Mouse (Mus musculus): ENCODE measurements around the gene Nt5dc1.
"Not testable (repeated sequence)": the region's sequence is repeated elsewhere in the genome, so short reads cannot be mapped to it uniquely, and the experiment has no call there.

The Nt5dc1 gene

DNA sequence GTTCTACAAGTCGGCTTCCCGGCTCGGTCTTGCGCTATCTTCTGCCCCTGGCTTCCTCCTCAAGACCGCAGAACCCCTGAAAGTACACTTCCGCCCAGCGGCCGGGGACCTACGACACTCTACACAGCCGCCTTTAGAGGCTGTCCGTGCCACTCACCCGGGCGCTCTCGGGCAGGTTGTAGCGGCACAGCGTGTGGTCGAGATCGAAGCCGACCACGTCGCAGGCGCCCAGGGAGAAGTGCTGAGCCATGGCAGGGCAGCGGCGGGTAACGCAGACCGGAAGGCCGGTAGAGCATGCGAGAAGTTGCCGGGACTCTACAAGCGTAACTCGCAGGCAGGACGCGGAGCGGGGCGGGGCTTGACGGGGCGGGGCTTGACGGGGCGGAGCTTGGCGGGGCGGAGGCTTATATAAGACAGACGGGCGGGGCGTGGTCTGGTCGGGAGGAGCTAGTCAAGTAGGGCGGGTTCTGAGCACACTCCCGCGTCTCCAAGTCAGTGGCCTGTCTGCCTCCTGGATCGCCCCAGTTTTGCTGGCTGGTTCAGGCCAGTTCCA, at the start of gene Nt5dc1:
TSS of gene Nt5dc1 (minus strand) at position 349 of the 553 bp plus-strand sequence.
- DNase-seq (ENCODE audit: low read depth, low spot score): peak; percentile 98

DNA sequence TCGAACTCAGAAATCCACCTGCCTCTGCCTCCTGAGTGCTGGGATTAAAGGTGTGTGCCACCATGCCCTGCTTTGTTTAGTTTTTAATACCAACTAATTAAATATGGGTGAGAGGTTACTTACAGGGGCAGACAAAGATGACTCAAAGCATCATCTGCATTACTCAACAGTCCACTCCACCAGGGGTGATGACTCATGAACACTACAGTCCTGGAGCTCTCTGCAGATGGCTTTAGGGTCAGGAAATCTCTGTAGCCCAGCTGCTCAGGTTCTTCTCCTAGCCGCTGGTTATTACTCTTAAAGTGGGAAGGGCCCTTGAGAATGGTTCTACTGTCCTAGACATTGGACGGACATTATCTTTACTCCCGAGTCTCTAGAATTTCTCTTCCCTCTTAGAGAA, 46.0 kb upstream of the Nt5dc1 start:
- DNase-seq (ENCODE audit: low read depth, low spot score): no peak

DNA sequence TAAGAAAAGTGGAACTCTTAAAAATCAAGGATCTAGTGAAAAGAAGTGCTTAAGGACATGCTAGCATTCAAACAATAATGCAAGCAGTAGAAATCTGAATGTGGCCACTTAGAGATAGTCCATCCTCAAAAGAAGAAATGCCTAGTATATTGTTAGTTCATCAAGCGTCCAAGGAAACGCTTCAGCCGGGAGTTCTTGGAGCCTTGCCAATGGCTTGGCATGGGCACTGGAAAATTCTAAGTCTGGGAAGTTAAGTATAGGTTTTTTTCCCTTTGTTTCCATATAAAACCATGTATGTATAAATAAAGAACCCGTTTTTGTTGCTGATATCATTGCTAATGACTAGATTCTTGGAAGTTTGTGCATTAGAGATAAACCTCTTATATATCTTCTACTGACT, 43.1 kb upstream of the Nt5dc1 start:
- DNase-seq (ENCODE audit: low read depth, low spot score): no peak

DNA sequence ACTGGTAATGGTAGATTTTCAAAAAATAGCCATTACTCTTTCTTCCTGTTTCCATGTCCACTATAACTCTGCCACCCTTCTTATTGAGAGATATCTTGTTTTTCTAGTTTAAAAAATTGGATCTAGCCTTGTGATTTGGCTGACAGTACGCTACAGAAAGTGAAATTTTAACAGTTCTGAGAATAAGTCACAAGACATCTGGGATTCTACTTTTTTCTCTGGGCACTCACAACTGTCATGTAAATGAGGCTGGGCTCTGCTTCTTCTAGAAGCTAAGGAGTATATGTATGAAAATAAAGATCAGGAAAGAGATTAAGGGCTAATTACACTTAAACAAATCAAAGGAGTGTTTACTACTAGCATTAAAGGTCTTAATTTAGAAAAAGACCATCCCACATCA, 31.1 kb upstream of the Nt5dc1 start:
- no peak for DNase-seq (ENCODE audit: low read depth, low spot score)

DNA sequence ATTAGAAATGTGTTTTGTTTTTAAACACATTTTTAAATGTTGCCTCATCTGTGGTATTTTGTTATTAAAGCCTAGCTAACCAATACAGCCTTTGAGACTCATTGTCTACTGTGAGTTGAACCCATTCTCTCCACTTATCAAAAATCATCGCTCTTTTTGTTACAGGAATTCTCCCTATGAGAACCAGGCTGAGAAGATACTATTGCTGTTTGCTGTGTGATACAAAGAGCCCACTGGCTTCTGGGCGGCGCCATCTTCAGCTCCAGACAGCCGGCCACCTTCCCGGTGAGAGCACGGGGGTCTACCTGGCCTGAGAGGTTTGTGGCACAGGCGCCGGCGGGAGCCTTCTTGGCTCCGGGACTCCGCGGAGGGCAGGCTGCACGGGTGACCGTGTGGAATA, 15.8 kb upstream of the Nt5dc1 start:
- peak; percentile 56 for DNase-seq (ENCODE audit: low read depth, low spot score)

DNA sequence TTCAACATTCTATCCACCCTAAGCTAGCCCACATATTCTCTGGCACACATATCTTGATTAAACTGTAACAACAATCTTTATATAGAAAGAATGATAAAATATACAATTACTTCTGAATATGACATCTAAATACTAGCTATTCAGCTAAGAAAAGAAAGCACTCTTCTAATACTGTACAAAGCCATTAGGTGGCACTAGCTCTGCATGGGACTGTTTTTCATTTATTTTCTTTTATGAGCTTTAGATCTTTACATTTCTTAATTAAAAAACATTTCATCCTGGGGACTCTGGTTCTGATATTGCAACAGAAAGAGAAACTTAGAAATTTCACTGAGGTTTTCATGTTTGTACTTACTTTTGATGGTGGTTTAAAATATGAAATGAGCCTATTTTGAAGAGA, 13.4 kb upstream of the Nt5dc1 start:
- DNase-seq (ENCODE audit: low read depth, low spot score): no peak

DNA sequence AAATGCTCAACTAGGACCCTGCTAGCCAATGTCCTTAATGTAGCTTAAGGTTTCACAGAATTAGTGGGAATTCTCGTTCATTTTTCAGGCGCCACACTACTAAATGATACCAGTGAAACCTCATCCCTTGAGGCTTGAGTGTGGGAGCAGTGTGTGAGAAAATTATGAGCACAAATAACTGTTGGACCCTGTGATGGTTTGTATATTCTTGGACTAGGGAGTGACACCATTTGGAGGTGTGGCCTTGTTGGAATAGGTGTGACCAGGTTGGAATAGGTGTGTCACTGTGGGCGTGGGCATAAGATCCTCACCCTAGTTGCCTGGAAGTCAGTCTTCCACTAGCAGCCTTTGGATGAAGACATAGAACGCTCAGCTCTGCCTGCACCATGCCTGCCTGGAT, 442 bp upstream of the Nt5dc1 start:
- not testable (repeated sequence) for DNase-seq (ENCODE audit: low read depth, low spot score)

DNA sequence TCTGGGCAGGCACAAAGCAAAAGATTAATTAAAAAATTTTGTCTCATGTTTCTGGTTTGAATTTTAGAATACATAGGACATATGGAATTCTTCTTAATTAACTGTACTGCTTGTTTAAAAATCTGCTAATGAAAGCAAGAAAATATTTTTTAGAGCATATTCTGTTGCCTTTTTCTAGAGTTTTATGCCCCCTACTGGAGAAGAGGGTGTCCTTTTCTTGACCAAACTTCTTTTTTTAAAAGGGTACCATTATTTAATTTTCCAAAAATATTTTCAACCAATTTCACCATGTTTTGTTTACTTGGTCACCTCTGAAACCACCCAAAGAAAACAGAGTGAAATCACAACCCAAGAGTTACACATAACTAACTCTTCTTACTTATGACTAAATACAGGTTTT, 19.1 kb downstream of the Nt5dc1 start:
- no peak for DNase-seq (ENCODE audit: low read depth, low spot score)

DNA sequence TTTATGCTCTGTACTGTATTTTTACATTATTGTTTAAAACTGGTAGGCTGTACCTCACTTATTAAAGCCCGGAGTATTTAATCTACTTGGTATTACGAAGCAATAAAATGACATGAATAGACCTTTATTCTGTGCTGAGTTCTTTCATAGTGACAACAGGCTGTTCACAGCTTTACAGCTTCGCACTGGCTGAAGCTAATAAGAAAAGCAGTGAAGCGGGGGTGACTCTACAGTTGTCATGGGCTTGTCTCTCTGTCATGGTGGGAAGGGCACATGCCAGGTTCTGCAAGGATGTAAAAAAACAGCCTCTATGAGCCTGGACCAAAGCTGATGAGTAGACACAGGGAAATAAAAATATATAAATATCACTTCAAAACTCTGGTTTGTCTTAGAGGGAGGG, 21.4 kb downstream of the Nt5dc1 start:
- no peak for DNase-seq (ENCODE audit: low read depth, low spot score)

DNA sequence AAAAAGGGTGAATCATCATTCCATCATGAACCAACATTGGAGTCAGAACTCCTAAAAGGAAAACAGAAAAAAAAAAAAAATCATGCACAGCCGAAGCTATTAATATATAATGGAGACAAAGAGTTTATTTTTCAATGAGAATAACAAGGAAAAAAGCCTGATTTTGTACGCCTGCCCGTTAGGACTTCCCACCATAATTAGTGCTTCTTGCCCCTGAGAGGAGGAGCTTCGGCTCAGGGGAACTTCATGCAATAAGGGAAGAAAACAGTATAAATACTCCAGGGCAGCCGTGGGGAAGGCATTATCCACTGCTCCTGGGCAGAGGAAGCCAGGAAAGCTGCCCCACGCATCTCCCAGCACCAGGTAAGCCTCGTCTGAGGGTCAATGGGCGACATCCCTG, 28.7 kb downstream of the Nt5dc1 start, which contains the start of gene Col10a1:
TSS of gene Col10a1 (plus strand) at position 301 of the 400 bp plus-strand sequence.
- DNase-seq (ENCODE audit: low read depth, low spot score): no peak

DNA sequence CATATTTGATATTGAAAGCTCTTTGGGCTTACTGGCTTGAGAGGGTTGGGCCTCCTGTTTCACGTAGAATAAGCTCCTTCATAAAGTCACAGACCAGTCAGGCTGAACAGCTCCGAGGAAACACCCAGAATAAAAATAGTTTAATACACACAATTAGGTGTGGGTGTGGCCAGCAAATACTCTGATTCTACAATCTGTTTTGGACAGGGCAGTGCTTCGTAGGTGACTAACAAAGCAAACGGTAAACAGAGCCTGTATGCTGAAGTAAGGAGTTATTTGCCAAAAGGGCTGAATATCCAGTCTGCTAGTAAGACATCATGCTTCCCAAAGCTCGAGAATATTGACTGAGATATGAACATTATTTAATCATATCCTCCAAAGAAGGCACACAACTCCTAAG, 32.7 kb downstream of the Nt5dc1 start:
- DNase-seq (ENCODE audit: low read depth, low spot score): no peak

DNA sequence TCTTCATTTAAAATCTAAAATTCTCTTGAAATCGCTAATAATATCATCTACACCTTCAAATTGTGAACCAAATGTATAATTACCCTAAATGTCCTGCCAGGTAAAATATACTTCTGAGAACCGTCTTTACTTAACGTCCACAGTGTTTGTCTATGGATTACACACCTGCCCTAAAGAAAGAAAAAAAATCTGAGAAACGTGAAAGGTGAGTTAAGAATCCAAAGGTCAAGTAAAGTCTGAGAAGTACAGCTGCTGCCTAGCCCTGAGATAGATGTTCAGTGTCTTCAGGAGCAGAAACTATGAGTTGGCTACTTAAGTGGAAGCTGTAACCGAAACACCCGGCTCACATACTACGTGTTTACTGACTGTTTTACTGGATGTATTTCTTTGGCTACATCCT, 45.0 kb downstream of the Nt5dc1 start:
- DNase-seq (ENCODE audit: low read depth, low spot score): no peak

DNA sequence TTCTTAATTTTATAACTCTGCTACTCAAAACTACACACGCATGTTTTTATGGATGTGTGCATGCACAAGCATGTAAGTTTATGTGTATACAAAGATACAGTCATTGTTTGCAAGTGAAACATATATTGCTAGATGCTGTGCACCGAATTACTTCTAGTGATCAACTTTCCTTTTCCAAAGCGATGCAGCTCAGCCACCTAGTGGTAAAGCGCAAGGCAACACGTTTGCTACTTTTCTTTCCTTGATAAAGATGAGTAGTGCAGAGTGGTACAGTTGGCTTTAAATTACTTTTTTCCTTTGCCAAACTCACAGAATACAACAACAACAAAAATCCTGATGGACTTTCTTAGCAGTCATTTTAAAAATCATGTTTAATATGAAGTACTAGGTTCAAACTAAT, 50.2 kb downstream of the Nt5dc1 start:
- no peak for DNase-seq (ENCODE audit: low read depth, low spot score)

DNA sequence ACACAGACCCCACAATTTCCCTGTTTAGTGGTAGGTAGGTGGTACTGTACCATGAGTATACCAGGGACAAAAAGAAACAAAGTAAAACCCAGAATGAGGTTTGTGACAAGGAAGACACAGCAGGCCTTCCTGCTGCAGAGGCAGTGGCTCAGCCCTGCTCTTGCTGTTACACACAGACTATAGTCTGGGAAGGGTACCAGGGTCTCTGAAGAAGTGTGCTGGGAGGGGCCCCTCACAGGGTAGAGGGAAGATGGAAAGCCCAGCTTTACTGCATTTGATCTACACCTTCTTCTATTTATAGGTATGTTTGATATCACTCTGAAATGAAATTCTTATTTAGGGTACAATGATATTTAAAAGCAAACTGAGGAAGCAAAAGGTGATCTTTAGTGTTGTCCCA, 54.6 kb downstream of the Nt5dc1 start:
- no peak for DNase-seq (ENCODE audit: low read depth, low spot score)

DNA sequence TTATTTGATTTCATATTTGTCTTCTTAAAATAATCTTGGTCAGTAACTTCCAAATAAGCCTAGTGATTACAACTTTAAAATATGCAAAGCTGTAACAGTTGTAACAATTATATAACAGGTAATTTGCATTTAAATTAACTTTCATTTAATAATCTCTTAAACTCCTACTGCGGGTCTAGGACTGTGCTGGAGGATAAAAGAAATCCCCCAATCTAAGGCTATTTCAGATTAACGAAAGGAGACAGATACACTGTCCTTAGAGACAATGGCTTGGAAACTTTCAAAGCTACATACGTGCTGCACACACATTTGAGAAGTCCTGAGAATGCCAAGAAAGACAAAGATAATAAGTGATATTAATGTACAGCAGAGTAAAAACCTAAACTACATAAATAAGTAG, 60.1 kb downstream of the Nt5dc1 start:
- DNase-seq (ENCODE audit: low read depth, low spot score): no peak

DNA sequence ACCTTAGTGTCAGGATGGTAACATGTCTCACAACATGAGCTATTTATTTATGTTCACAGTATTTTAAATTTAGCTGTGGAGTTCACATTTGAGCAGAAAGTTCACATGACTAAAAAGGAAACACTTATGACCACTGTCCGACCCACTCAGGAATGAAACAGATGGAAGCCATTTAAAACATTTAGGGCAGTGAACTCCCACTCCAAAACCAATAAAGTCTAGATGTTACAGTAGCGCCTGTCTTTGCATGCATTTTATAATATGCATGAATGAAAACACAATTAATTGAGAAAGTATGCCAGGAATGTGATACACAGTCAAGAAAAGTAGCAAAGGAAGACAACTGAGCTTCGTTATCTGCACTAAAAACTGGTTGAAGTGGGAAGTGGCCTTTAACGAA, 66.2 kb downstream of the Nt5dc1 start:
- DNase-seq (ENCODE audit: low read depth, low spot score): no peak

DNA sequence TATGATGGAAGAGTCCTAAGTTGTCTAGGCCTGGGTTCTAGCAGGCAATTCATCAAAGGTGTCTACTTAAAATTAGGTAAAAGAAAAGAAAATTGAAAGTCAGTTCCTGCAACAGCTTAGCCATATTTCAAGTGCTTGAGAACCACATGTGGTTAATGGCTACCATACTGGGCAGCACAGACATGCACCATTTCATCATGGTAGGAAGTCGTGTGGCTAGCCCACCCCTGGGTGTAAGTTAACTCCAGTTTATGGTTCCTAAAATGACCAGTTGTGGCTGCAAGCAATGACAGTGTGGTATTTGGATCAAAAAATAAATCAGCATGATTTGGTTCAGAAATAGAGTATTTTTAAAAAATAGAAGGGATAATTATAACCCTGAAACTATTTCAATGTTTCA, 76.5 kb downstream of the Nt5dc1 start:
- DNase-seq (ENCODE audit: low read depth, low spot score): no peak

DNA sequence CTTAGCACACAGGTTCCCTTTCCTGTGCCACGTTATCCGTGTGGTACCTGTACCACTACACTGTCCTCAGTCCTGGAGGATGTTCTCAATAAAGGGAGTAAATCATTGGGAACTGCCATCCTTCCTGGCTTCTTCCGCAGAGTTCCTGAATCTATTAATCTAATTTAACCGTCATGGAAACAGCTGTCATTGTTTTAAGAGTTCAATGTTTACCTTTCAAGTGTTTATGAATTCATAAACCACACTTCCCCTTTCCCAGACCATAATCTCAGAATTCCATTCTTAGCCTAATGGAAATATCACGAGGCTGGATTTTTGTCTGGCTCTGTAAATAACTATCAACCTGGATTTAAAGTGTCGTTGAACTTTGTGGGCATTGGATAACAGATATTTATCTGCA, 77.3 kb downstream of the Nt5dc1 start:
- no peak for DNase-seq (ENCODE audit: low read depth, low spot score)

DNA sequence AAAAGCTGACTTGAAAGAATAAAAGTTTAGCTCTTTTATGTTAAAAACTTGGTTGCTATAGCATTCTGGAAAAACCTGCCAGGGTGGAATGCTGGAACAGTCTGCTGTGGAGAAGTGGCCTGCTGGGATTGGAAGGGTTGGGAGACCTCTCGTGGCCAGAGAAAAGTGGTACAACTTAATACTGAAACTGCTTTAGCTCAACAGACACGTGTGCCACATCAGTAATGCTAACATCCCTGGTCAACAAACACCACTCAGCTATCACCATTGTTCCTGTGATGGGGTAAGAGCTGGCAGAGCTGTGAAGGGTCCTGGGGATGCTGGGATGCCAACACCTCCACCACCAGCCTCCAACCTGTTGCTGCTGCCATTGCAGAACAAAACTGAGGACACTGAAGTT, 90.0 kb downstream of the Nt5dc1 start:
- DNase-seq (ENCODE audit: low read depth, low spot score): peak; percentile 71

DNA sequence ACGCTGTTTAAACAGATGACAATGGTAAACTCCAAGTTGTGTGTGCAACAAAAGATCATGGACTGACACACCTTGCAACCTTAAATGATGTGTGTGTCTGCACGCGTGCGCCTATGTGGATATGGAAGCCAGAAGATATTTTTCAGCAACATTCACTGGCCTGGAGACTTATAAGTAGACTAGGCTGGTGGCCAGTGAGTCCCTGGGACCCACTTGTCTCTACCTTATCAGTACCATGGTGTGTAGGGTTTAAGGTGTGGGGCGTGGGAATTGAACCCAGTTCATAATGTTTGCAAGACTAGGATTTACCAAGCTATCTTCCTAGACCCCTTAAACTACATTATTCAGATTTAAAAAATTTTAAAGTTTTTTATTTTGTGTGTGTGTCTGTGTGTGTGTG, 91.2 kb downstream of the Nt5dc1 start:
- DNase-seq (ENCODE audit: low read depth, low spot score): no peak

DNA sequence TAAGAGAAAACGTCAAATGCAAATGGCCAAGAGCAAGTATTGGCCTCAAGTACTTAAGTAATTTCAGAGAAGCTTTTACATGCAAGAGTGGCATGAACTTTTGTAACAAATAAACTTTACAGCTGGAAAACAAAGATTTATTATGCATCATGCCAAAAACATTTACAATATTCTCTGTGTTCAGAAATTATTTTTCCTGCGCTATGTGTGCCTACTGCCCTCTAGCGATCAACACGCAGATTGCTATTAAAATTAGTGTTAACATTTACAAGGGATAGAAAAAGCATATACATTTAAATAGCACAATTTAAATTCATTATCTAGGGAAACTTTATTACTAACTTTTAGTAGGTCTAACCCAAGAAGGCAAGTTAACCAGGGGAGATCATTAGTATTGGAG, 91.7 kb downstream of the Nt5dc1 start:
- DNase-seq (ENCODE audit: low read depth, low spot score): no peak

DNA sequence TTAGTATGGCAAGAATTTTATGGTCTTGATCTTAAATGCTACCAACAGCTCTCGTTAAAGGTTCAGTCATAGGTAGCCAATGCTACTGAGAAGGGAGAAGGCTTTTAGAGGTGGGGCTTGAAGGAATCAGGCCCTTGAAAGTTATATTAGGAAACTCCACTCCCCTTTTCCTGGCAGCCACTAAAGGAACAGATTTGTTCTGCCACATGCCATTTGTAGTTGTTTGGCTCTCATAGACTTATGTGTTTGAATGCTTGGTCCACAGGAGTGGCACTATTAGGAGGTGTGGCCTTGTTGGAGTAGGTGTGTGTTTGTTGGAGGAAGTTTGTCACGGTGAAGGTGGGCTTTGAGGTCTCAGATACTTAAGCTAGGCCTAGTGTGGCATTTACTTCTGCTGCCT, 97.5 kb downstream of the Nt5dc1 start:
- no peak for DNase-seq (ENCODE audit: low read depth, low spot score)

DNA sequence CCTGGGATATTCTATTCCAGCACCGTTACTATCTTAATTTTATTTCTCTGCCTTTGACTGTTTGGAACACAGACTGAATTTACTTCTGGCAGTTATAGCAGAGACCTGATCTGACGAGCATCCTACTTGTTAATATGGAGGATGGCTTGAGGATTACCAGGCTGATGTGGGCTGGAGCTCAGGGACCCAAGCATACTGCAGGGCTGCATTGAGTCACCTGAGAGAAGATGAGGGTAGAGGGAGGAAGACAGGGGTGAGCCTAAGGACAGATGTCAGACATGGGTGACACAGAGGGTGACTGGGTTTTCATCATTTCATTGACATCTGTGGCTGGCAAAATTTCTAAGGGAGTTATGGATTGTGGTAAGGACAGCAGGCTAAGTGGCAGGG, 101.1 kb downstream of the Nt5dc1 start:
- DNase-seq (ENCODE audit: low read depth, low spot score): no peak

DNA sequence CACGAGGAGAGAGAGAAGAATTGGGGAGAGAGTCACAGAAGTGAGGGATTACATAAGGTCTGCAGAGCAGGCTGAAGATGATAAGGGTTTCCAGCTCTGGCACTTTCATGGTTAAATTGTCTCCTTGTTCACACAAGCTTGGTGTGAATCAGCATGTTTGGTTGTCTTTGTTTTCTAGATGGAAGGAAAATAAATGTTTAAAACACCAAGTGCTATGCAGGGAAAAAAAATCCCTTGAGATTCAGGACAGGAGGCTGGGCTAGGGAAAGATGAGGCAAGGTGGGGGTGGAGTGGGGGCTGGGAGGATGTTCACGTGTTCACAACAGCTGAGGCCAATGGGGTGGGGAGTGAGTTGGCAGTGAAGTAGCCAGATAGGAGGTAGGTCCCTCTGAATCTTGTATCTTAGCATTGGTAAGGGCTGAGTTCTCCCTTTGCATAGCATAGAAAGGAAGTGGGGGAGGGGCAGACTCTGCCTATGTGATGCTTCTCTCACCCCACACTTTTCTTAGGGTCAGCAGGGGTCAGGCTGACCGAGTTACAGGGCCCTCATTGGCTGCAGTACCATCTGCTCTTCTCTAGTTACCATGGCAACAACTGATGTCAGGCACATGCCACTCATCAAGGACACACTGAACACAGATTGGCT, 101.7 kb downstream of the Nt5dc1 start:
- peak; percentile 34 for DNase-seq (ENCODE audit: low read depth, low spot score)

All from ZHBTc4 (cell line).